Mouse (Mus musculus): ENCODE measurements around the gene Gm17651.

Gene Gm17651

DNA sequence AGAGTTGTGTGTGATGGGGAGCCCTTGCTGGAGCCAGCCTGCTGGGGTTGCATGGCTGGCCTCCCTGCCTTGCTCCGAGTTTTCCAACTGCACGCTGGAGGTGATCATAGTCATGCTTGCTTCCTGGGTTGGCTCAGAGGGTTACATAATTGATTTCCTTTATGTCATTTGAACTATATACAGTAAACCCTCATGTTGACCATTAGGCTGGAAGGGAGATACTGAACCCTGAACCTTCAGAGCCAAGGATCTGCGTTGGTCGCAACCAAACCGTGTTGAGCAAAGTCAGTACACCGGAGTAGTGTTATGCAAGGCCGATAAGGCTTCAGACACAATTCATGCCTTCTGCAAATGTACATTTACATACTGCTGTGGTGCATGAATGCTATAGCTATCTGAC is 46.6 kb downstream of the Gm17651 start:
- DNase-seq = no peak

DNA sequence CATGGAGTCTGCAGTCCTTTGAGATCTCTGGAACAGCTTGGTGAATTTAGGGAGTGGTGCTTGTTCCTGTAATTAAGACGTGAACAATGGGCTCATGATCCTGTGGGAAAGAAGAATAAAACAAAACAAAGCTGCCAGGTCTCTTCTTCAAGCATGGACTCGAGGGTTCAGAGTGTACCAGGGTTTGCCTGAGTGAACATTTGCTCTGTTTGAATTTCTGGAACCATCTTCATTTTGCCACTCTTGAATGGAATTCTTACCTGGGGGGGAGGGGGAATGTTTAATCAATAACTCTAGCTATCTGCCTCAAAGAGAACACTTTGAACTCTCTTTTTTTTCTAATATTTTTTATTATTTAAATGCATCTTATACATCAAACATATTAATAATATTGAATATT is 49.9 kb downstream of the Gm17651 start:
- no peak for DNase-seq
